Mouse (Mus musculus) limb, embryonic 11.5 days (tissue): Measurements from ENCODE around the gene Aaed1. TPM values are rescaled to one million over a fixed set of nuclear protein-coding genes. Genes with fewer than 3 reads are reported as not detected.
A peak's percentile ranks its signal among the peaks of the same experiment; 100 is the strongest.

ENCODE experiments used
- ATAC-seq: fragments of 200-750 bp; cut with Nextera tagmentation; 2 replicates; pipeline ENCODE4 v1.8.0; 2017; ENCODE audit warnings: low read depth; ENCODE audit not compliant: insufficient number of reproducible peaks, low FRiP score, low TSS enrichment
- DNase-seq: peaks from one replicate; pipeline ENCODE4 v3.0.0-alpha.2; 2015; ENCODE audit warnings: low spot score
- H3K27ac ChIP-seq: fragments of 300-500 bp; sonication (generic); replicated peaks from 2 replicates; pipeline ENCODE4 v1.5.1; 2014; ENCODE audit warnings: low read depth, mild to moderate bottlenecking, low read length
- H3K27me3 ChIP-seq: fragments of 300-500 bp; sonication (generic); 2 replicates; pipeline ENCODE4 v1.6.1; 2014; ENCODE audit warnings: mild to moderate bottlenecking, low read length, mixed read lengths; ENCODE audit not compliant: control insufficient read depth, insufficient read depth
- H3K36me3 ChIP-seq: fragments of 300-500 bp; sonication (generic); 2 replicates; pipeline ENCODE4 v1.6.1; 2014; ENCODE audit warnings: mild to moderate bottlenecking, low read length, moderate library complexity, mixed read lengths; ENCODE audit not compliant: control insufficient read depth, insufficient read depth
- H3K4me1 ChIP-seq: fragments of 300-500 bp; sonication (generic); 2 replicates; pipeline ENCODE4 v1.6.1; 2014; ENCODE audit warnings: low read length, mixed read lengths; ENCODE audit not compliant: control insufficient read depth, insufficient read depth
- H3K4me2 ChIP-seq: fragments of 300-500 bp; sonication (generic); 2 replicates; pipeline ENCODE4 v1.6.1; 2014; ENCODE audit warnings: low read depth, mild to moderate bottlenecking, moderate library complexity; ENCODE audit not compliant: severe bottlenecking
- H3K4me3 ChIP-seq: fragments of 300-500 bp; sonication (generic); 2 replicates; pipeline ENCODE4 v1.5.1; 2014; ENCODE audit warnings: low read depth, low read length
- H3K9ac ChIP-seq: fragments of 300-500 bp; sonication (generic); 2 replicates; pipeline ENCODE4 v1.6.1; 2014; ENCODE audit warnings: mild to moderate bottlenecking, low read length
- H3K9me3 ChIP-seq: fragments of 300-500 bp; sonication (generic); 2 replicates; pipeline ENCODE4 v1.6.1; 2016; ENCODE audit warnings: low read length; ENCODE audit not compliant: control insufficient read depth
- WGBS: fragments of 180-500 bp; shearing (Covaris S2); extraction: QIAGEN DNeasy Blood & Tissue Kit; methylation state at CpG from one replicate; pipeline ENCODE4 v1.1.7; 2014; 5-methylcytosine and 5-hydroxymethylcytosine counted together
- polyA plus RNA-seq: library from polyadenylated mRNA; unstranded; fragments of >200 nt; fragmentation: Nextera tagmentation; extraction: Ambion mirVana; gene quantifications from 2 replicates; pipeline ENCODE4 v1.2.1, GENCODE M21; 2014

The Aaed1 gene
- polyA plus RNA-seq, 1 experiment from 2014 or later, result 33.1 TPM

DNA sequence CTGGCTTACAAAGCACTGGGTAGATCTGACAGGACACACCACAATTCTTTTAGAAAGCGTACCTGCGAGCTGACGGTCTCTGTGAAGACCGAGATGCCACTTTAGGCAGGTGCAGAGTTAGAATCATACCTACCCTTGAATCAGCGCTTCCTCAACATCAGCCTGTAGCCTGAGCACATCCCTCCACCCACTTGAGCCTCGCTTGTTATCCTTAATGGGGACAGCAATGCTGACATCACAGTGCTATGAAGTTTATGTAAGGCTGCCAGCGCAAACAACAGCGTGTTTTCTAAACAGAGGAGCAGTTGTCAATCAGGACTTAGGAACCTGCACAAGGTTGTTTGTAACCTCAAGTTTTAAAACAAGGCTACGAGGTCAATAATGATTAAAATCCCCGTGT is 31.1 kb upstream of the Aaed1 start:
- H3K4me2 ChIP-seq, result peak overlapping the region; percentile 69
- ATAC-seq (no peak), DNase-seq (no peak)
- H3K27me3 ChIP-seq, result no peaks in the 10 kb centered on the region
- peak overlapping the region; percentile 64 for H3K9ac ChIP-seq
- H3K4me3 ChIP-seq, result peak overlapping the region; percentile 42
- H3K4me1 ChIP-seq, result no peaks in the 10 kb centered on the region
- 21% methylated on average over 10 of the region's 10 CpGs for WGBS
- no peaks in the 10 kb centered on the region for H3K9me3 ChIP-seq
- H3K36me3 ChIP-seq, result no peaks in the 10 kb centered on the region
- no peak overlapping the region for H3K27ac ChIP-seq

DNA sequence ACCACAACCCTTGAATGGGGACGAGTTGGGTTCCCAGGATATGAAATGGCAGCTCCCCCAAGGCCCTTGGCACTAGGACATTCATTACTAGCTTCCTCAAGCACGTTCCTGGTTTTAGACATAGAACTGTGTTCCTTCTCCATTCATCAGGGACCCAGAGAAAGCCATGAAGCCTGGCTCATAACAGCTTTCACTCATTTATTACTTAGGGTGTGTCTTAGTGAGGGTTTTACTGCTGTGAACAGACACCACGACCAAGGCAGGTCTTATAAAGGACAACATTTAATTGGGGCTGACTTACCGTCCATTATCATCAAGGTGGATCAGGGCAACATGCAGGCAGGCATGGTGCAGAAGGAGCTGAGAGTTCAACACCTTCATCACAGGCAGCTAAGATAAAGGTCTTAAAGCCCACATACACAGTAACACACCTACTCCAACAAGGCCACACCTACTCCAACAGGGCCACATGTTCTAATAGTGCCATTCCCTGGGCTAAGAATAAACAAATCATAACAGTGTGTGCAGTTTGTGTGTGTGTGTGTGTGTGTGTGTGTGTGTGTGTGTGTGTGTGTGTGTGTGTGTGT is 23.1 kb upstream of the Aaed1 start:
- no peaks in the 10 kb centered on the region for H3K36me3 ChIP-seq
- H3K9me3 ChIP-seq, result no peaks in the 10 kb centered on the region
- no peak overlapping the region for H3K4me3 ChIP-seq
- H3K9ac ChIP-seq, result no peak overlapping the region
- no peak overlapping the region for H3K4me2 ChIP-seq
- WGBS, result 62% methylated on average over 4 of the region's 4 CpGs
- ATAC-seq, result no peak
- H3K27ac ChIP-seq, result no peak overlapping the region
- no peak for DNase-seq
- H3K27me3 ChIP-seq, result no peaks in the 10 kb centered on the region
- H3K4me1 ChIP-seq, result no peaks in the 10 kb centered on the region

DNA sequence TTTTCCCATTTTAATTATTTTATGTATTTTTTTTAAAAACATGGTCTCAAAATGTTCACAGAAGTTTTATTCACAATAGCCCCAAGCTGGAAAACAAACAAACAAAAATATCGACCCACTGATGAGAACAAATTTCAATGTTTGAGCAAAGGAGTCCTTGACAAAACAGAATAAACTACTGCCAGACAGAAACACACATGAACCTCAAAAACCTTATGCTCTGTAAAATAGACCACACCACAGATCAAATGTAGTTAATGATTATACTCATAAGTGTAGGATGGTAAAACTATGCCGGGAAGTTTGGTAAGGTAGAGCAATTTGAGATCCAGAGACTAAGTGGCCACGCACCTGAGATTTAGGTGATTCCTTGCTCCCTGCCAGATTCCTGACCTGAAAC is 20.6 kb upstream of the Aaed1 start:
- DNase-seq, result no peak
- H3K27ac ChIP-seq, result no peak overlapping the region
- H3K9ac ChIP-seq, result no peak overlapping the region
- no peak overlapping the region for H3K4me3 ChIP-seq
- no peaks in the 10 kb centered on the region for H3K9me3 ChIP-seq
- 91% methylated on average over 3 of the region's 3 CpGs for WGBS
- no peaks in the 10 kb centered on the region for H3K36me3 ChIP-seq
- H3K4me1 ChIP-seq, result no peaks in the 10 kb centered on the region
- no peak overlapping the region for H3K4me2 ChIP-seq
- no peak for ATAC-seq
- H3K27me3 ChIP-seq, result no peaks in the 10 kb centered on the region

DNA sequence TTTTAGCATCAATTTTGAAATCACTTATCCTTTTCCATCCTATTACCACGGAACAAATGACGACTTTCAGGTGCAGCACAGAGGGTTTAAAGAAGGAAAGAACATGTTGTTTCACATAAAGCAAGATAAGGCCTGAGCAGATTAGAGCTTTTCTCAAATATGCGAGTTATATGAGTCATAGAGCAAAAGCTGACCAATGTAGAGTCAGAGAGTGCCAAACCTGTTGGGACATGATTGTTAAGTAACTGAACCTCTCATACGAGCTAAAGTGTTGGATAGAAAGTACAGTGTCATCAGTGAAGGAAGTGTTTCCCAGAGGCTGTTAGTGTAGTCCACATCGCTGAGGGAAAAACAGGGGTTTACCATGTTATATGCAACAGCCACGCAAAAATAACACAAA is 19.8 kb upstream of the Aaed1 start:
- no peaks in the 10 kb centered on the region for H3K4me1 ChIP-seq
- no peak overlapping the region for H3K9ac ChIP-seq
- no peak overlapping the region for H3K4me3 ChIP-seq
- no peaks in the 10 kb centered on the region for H3K9me3 ChIP-seq
- no peaks in the 10 kb centered on the region for H3K36me3 ChIP-seq
- no peak for ATAC-seq
- H3K27ac ChIP-seq, result no peak overlapping the region
- H3K4me2 ChIP-seq, result no peak overlapping the region
- DNase-seq, result no peak
- no peaks in the 10 kb centered on the region for H3K27me3 ChIP-seq
- 82% methylated on average over 6 of the region's 6 CpGs for WGBS

DNA sequence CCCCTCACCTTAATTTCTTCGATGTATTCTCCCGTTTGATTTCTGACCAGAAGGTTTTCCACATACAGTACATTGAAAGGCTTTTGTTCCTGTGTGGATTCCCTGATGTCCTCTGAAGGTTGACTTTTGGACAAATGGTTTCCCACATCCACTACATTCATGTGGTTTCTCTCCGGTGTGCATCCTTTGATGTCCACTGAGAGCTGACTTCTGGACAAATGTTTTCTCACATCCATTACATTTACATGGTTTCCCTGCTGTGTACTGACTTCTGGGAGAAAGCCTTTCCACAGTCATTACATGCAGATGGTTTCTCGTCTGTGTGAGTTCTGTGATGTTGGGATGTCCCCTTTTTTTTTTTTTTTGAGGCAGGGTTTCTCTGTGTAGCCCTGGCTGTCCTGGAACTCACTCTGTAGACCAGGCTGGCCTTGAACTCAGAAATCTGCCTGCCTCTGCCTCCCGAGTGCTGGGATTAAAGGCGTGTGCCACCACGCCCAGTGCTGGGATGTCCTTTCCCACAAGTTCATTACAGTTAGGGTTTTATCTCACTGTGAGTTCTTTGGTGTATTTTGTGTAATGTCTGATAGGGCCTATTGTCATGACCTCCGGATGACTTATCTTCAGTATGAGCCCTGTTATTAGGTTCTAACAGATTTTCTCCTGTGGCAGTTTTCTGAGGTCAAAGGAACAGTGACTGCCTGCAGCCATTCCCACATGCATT is 10.2 kb upstream of the Aaed1 start:
- Histone ChIP-seq H3K9ac (no peak overlapping the region), H3K4me1 (no peaks in the 10 kb centered on the region), H3K27me3 (no peaks in the 10 kb centered on the region), H3K27ac (no peak overlapping the region), H3K4me3 (no peak overlapping the region), H3K36me3 (no peaks in the 10 kb centered on the region), H3K9me3 (no peaks in the 10 kb centered on the region), H3K4me2 (no peak overlapping the region)
- DNase-seq (no peak), ATAC-seq (no peak)
- WGBS, result 83% methylated on average over 8 of the region's 8 CpGs

- H3K27ac ChIP-seq, result no peak overlapping the region
- ATAC-seq (no peak), DNase-seq (no peak)
- no peaks in the 10 kb centered on the region for H3K36me3 ChIP-seq
- H3K4me1 ChIP-seq, result no peaks in the 10 kb centered on the region
- H3K27me3 ChIP-seq, result no peaks in the 10 kb centered on the region
- no peak overlapping the region for H3K4me3 ChIP-seq
- no peaks in the 10 kb centered on the region for H3K9me3 ChIP-seq
- H3K4me2 ChIP-seq, result no peak overlapping the region
- no peak overlapping the region for H3K9ac ChIP-seq
- 83% methylated on average over 8 of the region's 8 CpGs for WGBS
Observed at GRCm38 (mm10) chr13:64320334-64320733, 7.8 kb upstream of the Aaed1 start.

- no peaks in the 10 kb centered on the region for H3K27me3 ChIP-seq
- ATAC-seq, result no peak
- no peaks in the 10 kb centered on the region for H3K4me1 ChIP-seq
- no peak for DNase-seq
- H3K36me3 ChIP-seq, result no peaks in the 10 kb centered on the region
- no peak overlapping the region for H3K27ac ChIP-seq
- no peak overlapping the region for H3K4me3 ChIP-seq
- H3K4me2 ChIP-seq, result no peak overlapping the region
- no peaks in the 10 kb centered on the region for H3K9me3 ChIP-seq
- H3K9ac ChIP-seq, result no peak overlapping the region
Observed at GRCm38 (mm10) chr13:64319782-64320181, 7.3 kb upstream of the Aaed1 start.

DNA sequence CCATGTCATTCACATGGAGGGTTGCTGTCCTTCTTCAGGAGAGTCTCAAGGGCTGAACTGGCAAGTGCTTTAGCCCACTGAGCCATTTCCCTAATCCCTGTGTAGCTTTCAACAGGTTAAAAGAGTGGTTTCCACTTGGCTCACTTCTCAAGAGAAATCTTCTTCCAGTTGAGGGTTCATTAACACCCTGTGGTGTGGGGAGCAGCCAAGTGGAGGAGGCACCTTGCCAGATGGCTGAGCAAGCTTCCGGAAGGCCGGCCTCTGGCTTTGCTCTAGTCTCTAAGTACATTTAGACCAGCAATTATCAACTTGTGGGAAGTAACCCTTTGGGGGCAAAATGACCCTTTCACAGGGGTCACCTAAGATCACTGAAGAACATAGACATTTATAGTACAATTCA is 5.8 kb upstream of the Aaed1 start:
- Histone ChIP-seq H3K27me3 (no peaks in the 10 kb centered on the region), H3K4me3 (no peak overlapping the region), H3K27ac (no peak overlapping the region), H3K36me3 (no peaks in the 10 kb centered on the region), H3K9me3 (no peaks in the 10 kb centered on the region), H3K4me1 (no peaks in the 10 kb centered on the region), H3K4me2 (no peak overlapping the region), H3K9ac (no peak overlapping the region)
- no peak for ATAC-seq
- 67% methylated on average over 2 of the region's 2 CpGs for WGBS
- no peak for DNase-seq
